8 mouse cellular contexts compared by ENCODE assay signal in the genomic region with DNA sequence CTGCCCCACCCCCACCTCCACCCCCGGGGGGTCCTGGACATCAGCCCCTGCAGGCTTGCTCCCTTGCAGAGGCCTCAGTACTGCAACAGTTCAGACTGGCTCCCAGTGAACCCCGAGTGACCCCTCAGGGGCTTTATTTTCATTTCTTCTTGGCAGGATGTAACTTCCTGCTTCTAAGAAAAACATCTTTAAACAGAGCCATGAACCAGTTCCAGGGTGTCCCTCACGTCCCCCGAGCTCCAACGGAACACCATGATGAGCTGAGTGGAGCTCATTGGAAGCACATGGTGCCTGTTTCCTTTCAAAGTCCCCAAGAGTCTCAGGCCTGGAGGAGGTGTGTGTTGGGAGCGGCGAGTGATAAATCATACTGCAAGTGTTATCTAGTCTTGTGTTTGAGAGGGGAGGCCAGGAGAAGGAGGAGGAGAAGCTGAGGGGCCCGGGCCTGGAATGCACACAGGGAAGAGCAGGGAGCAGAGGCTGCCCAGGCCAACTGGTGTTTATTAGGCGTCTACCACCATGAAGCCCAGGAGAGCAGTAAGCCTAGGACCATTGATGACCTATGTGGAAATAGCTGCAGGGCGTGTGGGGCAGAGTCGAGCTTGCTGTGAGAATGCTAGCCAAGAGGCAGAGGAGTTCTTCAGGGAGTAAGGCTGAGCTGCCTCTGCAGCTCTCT.
DNase-seq lines count a peak whose midpoint lies in the region; ATAC-seq and TF ChIP-seq lines count a peak whose summit lies in the region.

No protein-coding gene starts in this region.

- no peaks in the 10 kb centered on the region for H3K4me1 ChIP-seq in forebrain, embryonic 11.5 days (replicated peaks; ENCODE audit: control insufficient read depth, insufficient read depth, low read length)
- H3K4me1 ChIP-seq in forebrain, embryonic 16.5 days (replicated peaks; ENCODE audit: control insufficient read depth, insufficient read depth, low read length) = no peaks in the 10 kb centered on the region; the same call in 1 of the 2 replicates
- H3K4me1 ChIP-seq in kidney, postnatal 0 days (replicated peaks; ENCODE audit: insufficient read depth, low read length) = peaks cover 23% of the 10 kb centered on the region

- WGBS in forebrain, embryonic 11.5 days = 72% methylated on average over 11 of the region's 11 CpGs
- 77% methylated on average over 11 of the region's 11 CpGs for WGBS in forebrain, embryonic 16.5 days
- WGBS in kidney, postnatal 0 days = 15% methylated on average over 11 of the region's 11 CpGs

- no peak overlapping the region for H3K9ac ChIP-seq in forebrain, embryonic 11.5 days (ENCODE audit: low read length)
- no peak overlapping the region for H3K9ac ChIP-seq in forebrain, embryonic 16.5 days (replicated peaks; ENCODE audit: low read depth, low read length)
- no peak overlapping the region for H3K9ac ChIP-seq in kidney, postnatal 0 days (ENCODE audit: low read depth, low read length)

- no peaks in the 10 kb centered on the region for H3K36me3 ChIP-seq in forebrain, embryonic 11.5 days (ENCODE audit: control insufficient read depth, insufficient read depth, low read length)
- no peaks in the 10 kb centered on the region for H3K36me3 ChIP-seq in forebrain, embryonic 16.5 days (ENCODE audit: control insufficient read depth, insufficient read depth)
- no peaks in the 10 kb centered on the region for H3K36me3 ChIP-seq in kidney, postnatal 0 days (ENCODE audit: insufficient read depth, low read length)

- no peak overlapping the region for H3K27ac ChIP-seq in forebrain, embryonic 11.5 days (ENCODE audit: low read depth, low read length)
- H3K27ac ChIP-seq in forebrain, embryonic 16.5 days (ENCODE audit: low read length) = no peak overlapping the region
- H3K27ac ChIP-seq in kidney, postnatal 0 days = peak overlapping the region; percentile 50; the same call in 1 of the 2 replicates

- H3K4me3 ChIP-seq in forebrain, embryonic 11.5 days (ENCODE audit: low read depth, low read length) = no peak overlapping the region
- H3K4me3 ChIP-seq in forebrain, embryonic 16.5 days (replicated peaks; ENCODE audit: low read length) = no peak overlapping the region
- no peak overlapping the region for H3K4me3 ChIP-seq in kidney, postnatal 0 days (replicated peaks; ENCODE audit: low read depth, low read length)

- H3K9me3 ChIP-seq in forebrain, embryonic 11.5 days (ENCODE audit: control insufficient read depth, low read length) = no peaks in the 10 kb centered on the region
- H3K9me3 ChIP-seq in forebrain, embryonic 16.5 days (ENCODE audit: control insufficient read depth, low read length) = no peaks in the 10 kb centered on the region
- H3K9me3 ChIP-seq in kidney, postnatal 0 days (replicated peaks; ENCODE audit: low read length) = no peaks in the 10 kb centered on the region

- no peak overlapping the region for H3K4me2 ChIP-seq in forebrain, embryonic 11.5 days (ENCODE audit: low read depth, low read length, severe bottlenecking)
- H3K4me2 ChIP-seq in forebrain, embryonic 16.5 days (ENCODE audit: low read length) = no peak overlapping the region
- no peak overlapping the region for H3K4me2 ChIP-seq in kidney, postnatal 0 days (ENCODE audit: low read length)

- intact Hi-C loops in left cerebral cortex, postnatal 4 days (cut with DNase I) = no loop called here

- H3K27me3 ChIP-seq in forebrain, embryonic 11.5 days (ENCODE audit: control insufficient read depth, insufficient read depth, low read length) = no peaks in the 10 kb centered on the region
- H3K27me3 ChIP-seq in forebrain, embryonic 16.5 days (replicated peaks; ENCODE audit: control insufficient read depth, insufficient read depth, low read length) = no peaks in the 10 kb centered on the region
- no peaks in the 10 kb centered on the region for H3K27me3 ChIP-seq in kidney, postnatal 0 days (ENCODE audit: insufficient read depth, low read length)

- TF ChIP-seq CTCF in kidney, postnatal 0 days (IDR thresholded peaks at IDR 0.05; ENCODE audit: low read depth) = no peak

- peak; percentile 50 for DNase-seq in forebrain, embryonic 11.5 days (ENCODE audit: low spot score)
- peak; percentile 62 for DNase-seq in heart, adult 8-10 months (ENCODE audit: low spot score)
- peak; percentile 88 for DNase-seq in kidney, postnatal 0 days (ENCODE audit: low spot score)
- DNase-seq in lung, postnatal 25 days (ENCODE audit: low spot score) = peak; percentile 54
- no peak for DNase-seq in urinary bladder, postnatal 25 days (ENCODE audit: low spot score)
- no peak for DNase-seq in cerebellum, adult 9-10 months
- no peak for DNase-seq in left cerebral cortex, postnatal 4 days

- ATAC-seq in forebrain, embryonic 11.5 days (replicated peaks; ENCODE audit: low FRiP score) = no peak
- no peak for ATAC-seq in forebrain, embryonic 16.5 days
- peak; percentile 68 for ATAC-seq in kidney, postnatal 0 days (replicated peaks; ENCODE audit: low FRiP score, low read depth)

Comparison
In these comparisons a context has a peak if more than half of its experiments do, and no peak if none do; other contexts are left out.
1. DNase-seq: peak in forebrain, embryonic 11.5 days (single experiment), heart, adult 8-10 months (single experiment), kidney, postnatal 0 days (single experiment) and lung, postnatal 25 days (single experiment); none in urinary bladder, postnatal 25 days (single experiment), cerebellum, adult 9-10 months (single experiment) and left cerebral cortex, postnatal 4 days (single experiment).